Mouse (Mus musculus) CD4-positive, CD25-positive, alpha-beta regulatory T cell, adult 4 months (primary cell): Measurements from ENCODE around the gene Ralgps1. TPM values are rescaled to one million over a fixed set of nuclear protein-coding genes. Genes with fewer than 3 reads are reported as not detected.
A peak's percentile ranks its signal among the peaks of the same experiment; 100 is the strongest.
"Not testable (repeated sequence)": the region's sequence is repeated elsewhere in the genome, so short reads cannot be mapped to it uniquely, and the experiment has no call there.

Source experiments
- ATAC-seq: one replicate; pipeline ENCODE4 v1.8.0; 2017
- polyA plus RNA-seq, 2 experiments: library from polyadenylated mRNA; unstranded; fragments of 100-300 nt; shearing (Covaris generic); gene quantifications; one replicate each; pipeline ENCODE4 v1.2.1; 2017

Gene Ralgps1
- polyA plus RNA-seq, 2 experiments from 2014 or later = 7.2 to 14.4 TPM

DNA sequence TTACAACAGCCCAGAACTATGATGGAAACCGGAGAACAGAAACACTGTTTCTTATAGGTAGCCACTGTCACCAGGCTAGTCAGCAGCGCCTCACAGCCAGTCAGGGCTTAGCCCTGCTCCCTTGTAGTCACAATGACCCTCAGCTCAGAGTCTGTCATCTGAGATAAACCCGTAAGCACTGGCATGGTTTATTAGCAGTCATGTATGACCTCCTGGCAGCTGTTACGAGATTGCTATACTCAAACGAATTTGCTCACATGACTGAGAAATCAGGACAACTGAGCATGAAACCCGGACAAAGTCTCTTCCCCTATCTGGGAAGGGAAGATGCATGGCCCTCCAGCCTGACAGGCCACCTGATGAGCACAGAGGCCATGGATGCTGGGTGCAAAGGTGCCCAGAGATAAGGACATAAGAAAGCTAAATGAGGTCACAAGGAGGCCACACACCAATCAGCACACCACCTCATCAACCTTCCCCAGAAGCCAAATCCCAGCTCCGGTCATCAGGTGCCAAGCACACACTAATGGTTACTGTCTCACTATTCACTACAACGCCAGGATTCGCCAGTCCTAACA, 10.1 kb downstream of the Ralgps1 start:
- ATAC-seq = no peak

DNA sequence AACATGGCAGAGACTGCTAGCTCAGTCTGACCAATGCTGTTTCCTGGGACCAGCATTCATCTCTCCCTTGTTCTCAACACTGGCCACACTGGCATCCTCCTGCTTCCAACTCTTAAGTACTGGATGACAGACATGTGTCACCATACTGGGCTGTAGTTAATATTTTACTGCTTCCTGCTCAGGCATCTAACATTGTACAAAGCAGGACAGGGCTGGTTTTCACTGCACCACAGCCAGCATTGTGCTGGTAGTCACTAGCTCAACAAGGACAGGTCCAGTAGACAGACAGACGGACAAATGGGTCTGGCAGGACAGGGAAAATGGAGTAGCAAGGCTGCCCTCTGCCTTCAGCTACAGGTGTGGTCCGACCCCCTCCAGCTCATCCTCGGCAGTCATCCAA, 10.7 kb downstream of the Ralgps1 start:
- no peak for ATAC-seq

DNA sequence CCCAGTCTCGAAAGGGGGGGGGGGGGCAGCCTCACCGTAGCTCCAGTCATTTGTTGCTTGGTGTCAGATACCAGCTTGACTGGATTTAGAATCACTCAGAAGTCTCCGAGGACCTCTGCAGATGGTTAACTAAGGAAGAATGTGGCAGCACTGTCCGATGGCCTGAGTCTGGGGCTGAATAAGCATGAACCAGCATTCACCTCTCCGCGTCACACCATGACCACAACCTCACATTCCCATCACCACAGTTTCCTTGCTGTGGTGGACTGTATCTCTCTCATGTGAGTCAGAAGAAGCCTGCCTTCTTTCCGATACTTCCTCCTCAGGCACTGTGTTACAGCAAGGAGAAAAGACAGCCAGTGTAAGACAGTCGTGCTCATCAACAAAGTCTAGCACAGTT, 12.1 kb downstream of the Ralgps1 start:
- ATAC-seq = no peak

DNA sequence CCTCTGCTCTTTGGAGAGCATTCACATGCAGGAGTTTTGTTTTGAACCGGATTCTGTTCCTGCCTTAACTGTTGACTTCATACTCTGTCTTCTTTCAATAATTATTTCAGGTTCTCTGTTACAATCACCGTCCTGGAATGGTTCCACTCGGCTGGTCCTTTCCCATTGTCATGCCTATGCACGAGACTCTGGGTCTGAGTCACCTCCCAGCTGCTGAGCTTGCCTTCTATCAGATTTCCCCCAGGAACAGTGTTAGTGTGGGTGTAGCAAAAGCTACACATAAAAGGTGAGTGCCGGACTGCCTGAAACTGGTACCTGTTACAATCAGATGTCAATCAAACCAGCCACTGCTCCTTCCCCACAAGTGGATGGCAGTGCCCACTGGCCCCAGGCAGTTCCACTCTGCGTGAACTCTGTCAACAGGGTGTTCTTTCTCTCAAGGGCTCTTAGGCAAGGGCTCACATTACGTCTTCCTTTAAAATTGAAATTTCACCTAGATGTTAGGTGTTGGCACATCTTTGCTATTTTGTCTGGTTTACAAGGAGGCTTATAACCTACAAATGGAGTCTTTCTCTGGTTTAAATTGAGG, 13.9 kb downstream of the Ralgps1 start:
- no peak for ATAC-seq

DNA sequence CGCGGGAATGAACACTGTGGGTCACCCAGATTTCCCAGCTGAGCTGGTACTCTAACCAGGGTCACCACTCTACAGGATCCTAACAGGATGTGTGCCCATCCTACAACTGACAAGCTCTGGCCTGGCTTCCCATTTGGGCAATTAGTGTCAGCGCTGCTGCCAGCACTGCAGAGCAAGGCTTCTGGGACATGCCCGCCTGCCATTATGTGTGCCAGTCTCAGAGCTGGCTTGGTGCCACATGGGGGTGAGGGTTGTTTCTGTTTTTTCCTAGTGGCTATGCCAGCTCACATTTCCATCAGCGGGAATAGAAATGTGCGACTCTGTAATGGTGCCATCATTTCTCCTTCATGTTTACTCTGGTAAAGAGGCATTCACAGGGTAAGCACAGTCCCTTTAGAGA, 15.7 kb downstream of the Ralgps1 start:
- ATAC-seq = no peak

DNA sequence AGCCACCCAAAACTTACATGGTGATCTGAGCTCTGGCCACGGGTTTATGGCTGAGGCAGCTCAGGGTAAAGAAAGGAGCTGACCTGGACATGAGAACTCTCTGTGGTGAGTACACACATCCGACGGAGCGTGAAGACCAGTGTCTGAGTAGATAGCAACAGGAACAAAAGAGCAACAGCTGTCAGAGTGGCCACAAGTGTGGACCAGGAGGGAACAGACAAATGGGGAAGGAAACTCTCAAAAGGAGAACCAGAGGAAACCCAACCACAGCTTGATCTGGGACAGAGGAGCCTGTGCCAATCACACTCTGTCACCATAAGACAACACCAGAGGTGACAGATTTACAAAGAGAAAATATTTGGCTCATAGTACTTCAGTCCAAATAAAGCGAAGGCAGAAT, 17.9 kb downstream of the Ralgps1 start:
- no peak for ATAC-seq

DNA sequence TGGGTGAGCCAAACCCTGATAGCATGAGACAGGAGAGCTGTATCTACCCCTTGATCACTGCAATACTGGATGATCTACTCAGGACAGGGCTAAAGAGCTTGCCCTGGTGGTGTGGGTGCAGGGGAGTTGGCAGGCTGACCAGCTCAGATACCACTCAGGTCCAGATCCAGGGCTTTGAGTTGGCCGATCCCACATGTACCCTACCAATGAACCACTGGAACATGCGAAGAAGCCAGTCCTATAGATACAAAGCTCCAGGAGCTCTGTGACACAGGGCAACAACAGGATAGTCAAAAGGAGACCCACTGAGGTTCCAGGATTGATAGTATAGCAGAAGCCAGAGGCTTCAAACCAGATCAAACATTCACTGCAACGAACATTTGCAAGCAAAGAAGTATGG, 19.8 kb downstream of the Ralgps1 start:
- ATAC-seq = no peak

DNA sequence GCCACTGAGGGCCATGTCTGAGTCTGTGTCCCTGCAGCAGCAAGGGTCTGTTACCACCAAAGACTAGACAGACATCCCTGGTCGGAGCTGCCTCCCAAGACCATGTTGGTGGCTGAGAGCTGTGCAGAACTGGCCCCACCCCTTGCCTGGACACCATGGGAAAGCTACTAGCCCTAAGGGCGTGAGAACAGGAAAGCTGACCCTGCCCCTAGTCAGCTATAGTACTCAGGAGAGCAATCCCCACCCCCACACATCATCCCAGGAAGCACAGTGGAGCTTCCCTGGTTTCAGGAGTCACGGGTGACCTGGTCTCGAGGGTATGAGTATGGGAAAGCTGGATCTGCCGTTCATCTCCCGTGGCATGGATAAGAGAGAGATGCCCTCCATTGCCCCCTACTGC, 20.4 kb downstream of the Ralgps1 start:
- no peak for ATAC-seq

DNA sequence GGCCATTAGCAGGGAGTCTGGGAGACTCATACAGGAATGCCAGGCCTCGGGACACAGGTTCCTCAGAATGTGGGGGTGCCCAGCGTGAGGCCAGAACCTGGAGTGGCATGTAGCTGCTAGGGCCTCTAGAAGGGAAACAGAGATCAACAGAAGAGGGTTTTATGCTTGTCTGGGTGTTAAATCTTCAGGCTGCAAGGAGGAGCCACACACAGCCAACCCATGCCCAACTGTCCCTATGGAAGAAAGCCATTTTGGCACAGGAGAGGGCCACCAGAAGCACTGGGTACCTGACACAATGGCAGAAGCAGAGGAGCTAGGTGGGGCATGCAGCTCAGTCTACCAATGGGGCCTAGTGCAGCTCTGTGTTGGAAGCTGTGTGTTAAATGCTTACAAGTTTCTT, 21.7 kb downstream of the Ralgps1 start:
- ATAC-seq = no peak

DNA sequence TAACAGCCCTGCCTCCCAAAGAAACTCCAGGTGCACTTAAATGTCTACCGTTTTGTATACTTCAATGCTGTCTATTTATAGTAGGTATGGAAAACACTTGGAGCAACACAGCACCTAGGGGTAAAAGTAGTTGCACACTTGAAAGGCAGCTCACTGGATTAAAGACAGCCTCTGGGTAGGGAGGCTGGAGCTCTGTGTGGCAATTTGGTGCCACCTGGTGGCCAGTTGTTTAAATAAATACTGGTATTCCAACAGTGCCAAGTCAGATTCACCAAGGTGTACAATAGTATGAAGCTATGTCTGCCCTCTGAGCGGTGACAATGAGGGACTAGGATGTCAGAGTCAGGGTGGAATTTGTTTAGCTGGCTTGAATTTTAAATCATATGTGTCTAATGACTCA, 22.2 kb downstream of the Ralgps1 start:
- peak; percentile 56 for ATAC-seq

DNA sequence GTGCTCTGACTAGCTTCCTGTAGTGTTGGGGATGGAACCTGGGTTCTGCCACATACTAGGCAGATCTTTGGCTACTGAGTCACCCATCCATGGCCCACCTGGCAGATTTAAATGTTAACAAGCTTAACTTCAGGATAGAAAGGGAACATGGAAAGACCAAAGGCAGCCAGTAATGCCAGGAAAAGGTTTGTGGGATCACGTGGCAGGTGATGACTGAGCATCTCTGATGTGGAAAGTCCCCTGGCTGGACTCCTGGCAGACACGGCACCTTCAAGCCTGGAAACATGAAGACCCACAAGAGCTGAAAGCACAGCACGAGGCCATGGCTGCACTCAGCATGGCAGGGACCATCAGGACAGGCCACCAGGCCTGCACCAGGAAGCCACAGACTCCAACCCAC, 23.0 kb downstream of the Ralgps1 start:
- no peak for ATAC-seq

DNA sequence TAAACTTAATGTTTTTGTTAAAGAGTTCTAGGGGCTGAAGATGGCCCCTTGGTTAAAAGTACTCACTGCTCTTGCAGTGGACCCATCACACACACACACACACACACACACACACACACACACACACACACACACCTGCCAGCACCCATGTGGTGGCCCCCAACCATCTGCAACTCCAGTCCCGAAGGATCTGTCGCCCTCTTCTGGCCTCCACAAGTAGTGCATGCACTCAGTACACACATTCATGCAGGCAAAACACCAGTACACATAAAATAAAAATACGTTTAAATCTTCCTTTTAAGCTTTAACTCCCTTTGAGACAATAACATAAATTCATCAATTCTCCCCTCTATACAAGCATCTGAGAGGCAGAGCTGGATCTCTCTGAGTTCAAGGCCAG, 23.7 kb downstream of the Ralgps1 start:
- no peak for ATAC-seq

DNA sequence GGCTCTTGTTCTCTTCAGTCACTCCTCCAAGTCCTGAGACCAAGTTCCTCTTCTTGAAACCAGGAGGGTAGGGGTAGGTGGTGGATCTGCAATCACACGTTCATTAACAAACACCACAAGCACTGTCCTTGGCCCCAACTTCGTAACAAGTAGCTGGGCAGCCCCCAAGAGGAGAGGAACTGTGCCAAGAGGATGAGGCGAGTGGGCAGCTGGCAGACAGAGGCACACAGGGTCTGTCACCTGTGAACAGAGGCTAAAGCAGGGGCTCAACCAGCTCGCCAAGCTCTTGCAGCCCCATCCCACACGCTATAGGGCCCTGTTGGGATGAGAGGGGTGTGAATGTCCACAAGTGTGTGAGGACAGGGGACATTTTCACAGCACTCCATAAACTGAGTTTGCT, 24.5 kb downstream of the Ralgps1 start:
- no peak for ATAC-seq

DNA sequence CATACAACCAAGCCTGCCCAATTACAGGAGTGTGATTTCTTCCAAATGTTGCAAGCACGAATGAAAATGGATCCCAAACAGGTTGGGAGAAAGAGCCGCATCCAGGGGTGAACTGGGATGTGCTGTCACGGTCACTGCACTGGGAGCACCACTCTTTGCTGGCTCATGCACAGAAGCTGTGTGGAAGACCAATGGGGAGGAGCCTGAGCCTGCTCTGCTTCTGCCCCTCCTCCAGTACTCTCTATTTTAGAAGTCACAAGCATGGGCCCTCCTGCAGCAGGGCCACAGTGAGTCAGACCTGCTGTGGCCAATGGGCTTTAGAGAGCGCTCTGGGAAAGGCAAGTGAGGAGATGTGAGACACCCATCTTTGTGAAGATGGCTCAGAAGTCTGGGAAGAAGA, 25.3 kb downstream of the Ralgps1 start:
- ATAC-seq = no peak

DNA sequence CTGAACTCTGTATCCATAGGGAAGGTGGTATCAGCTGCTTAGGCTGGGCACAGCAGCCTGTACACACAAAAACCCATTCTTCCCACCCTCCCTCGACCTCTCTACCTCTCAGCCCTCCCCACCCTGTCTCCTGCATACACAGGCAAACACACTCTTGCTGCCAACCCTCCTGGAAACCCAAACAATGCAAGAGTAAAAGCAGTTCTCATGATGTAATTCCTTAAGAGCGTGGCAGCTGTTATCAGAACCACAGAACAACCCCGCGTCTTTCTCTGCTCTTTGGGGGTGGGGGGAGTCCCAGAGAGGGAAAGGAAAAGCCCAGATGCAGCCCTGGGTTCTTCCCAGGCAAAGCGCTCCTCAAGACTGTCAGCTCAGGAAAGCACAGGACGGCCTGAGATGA, 25.8 kb downstream of the Ralgps1 start:
- no peak for ATAC-seq

DNA sequence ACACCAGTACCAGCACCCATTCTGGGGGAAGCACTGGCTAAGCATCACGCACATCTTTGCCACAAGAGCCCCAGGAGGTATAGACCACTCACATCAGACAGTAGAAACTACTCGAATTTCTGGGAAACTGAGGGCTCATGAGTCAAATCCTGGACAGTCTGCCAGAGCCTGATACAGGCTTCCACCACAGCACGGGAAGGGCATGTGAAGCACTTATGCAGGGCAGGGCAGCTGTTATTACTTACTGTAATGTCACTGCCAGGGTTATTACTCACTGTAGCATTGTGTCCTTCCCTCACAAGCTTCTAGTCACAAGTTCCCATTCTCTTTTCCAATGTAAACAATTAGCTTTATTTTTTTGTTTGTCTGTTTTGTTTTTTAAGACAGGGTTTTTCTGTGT, 27.9 kb downstream of the Ralgps1 start:
- ATAC-seq = no peak

DNA sequence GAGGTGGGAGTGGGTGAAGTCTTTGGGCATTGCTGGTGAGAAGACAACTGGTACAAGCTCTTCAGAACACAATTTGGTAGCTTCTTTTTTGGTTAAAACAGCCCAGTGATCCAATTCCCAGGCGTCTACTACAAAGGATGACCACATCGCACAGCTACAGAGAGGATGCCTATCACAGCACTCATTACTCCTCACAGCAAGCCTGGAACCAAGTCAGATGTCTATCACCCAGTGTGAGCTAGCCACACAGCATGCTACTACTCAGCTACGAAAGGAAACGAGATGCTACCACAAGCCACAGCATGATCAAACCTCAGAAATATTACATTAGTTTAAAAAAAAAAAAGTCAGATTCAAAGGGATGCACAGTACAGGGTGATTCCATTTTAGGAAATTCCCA, 29.1 kb downstream of the Ralgps1 start:
- ATAC-seq = no peak

DNA sequence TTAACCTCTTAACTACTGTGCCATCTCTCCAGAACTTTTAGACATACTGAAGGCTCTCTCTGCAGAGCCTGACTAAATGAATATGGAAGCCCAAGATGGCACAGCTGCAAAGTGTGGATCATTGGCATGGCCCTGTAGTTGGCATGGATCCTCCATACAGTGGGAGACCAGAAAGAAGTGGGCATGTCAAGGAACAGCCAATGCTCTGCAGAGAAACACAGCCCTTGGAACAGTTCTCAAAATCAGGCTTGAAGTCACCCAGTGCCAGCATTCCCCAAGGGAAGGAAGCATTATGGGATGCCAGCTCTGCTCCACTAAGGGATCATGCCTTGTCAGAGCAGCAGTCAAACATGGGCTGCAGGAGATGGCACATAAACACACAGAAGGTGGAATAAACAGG, 35.5 kb downstream of the Ralgps1 start:
- ATAC-seq = no peak

DNA sequence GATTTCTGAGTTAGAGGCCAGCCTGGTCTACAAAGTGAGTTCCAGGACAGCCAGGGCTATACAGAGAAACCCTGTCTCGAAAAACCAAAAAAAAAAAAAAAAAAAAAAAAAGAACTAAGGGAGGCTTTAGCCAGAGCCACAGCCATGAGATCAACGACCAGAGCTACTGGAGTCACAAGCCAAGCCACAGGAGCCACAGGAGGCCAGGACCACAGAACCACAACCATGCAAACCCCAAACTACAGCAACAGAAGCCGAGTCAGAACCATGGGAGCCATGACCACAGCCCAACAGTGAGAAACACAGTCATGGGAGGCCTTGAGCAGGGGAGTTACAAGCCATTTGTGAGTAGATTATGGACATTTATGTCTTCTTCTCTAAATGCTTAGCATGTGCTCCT, 41.7 kb downstream of the Ralgps1 start:
- ATAC-seq = no peak

DNA sequence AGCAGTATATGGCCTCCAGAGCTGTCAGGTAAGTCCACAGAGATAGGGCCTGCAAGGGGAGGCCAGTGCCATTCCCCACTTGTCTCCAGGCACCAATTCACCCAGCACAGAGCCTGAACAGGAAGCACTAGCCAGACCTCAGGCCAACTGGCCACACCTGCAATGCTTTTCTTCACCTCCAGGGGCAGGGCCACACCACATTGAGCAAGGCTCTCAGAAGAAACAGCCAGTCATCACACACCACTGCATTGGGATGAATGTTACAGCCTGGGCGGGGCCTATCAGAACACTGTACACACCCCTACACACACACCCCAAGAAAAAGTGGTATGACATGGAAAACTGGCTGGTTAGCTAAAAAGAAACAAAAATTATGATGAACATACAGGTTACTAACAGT, 42.3 kb downstream of the Ralgps1 start:
- no peak for ATAC-seq

DNA sequence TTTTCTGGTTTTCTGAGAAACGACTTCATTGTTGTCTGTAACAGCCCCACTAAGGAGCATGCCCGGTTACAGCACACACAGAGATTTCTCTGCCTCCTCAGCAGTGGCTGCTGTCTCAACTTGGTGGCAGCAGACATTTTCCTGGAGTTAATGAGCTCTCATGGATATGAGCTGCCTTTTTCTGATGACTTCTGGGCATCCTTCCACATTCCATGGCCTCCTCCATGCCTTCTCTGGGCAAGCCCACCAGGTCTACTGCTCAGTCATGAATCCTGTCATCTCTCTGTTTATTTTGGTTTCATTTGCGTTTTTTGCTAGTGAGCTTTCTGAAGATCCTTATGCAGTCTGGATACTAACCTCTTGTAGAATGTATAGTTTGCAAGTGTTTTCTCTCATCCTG, 45.9 kb downstream of the Ralgps1 start:
- no peak for ATAC-seq

DNA sequence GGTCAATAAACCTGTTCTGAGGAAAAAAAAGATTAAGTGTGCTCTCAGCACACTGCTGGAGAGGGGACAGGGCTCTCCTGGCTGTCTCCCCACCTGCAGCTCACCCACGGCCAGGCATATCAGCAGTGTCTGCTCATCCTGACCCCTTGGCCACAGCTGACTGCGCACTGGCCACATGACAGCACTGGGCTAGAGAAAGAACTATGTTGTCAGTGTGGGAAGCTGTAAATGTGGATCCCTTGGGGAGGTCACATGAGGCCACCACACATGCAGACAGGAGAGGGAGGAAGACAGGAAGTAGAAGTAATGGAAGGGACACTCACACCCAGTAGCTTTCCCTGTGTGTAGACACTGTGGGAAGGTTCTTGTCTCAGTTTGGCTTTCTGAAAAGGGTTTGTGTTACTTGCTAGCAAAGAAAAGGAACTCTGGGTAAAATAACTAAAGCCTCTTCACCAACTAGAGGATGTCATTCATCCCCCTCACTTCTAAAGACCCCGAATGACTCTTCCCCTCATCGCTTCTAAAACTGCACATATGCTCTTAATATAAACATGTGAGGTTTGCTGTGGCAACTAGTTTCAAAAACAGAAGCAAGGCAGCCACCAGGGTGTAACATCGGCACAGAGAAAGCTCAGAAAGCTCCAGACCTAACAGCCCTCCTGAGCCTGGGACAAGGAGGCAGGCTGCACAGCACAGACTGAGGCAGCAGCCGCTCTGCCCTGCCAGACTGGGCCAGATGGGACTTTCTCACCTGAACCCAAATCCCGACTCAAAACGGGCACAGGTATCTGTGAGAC, 47.3 kb downstream of the Ralgps1 start:
- ATAC-seq = no peak

DNA sequence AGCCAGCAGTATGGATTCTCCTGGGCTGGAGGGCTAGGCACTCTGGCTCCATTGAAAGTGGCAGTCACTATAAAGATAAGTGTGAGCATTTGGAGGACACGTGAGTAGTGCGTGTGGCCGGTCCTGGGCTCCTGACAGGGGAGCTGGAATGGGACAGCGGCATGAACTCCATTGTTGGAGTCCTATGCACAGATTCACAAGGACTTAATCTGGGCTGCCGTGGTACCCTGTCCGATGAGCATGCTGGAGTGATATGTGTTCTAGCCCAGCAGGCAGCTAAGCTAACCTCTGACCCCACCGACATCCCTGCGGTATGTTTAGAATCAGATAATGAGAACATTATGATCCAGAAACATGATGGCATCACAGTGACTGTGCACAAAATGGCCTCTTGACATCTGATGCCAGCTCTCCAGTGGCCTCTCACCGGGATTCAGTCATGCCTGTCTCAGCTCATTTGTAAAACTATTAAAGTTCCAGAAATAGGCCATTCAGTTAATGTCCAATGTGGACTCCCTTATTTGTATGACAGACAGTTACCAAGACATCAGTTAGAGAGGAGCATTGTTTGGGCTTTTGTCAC, 48.2 kb downstream of the Ralgps1 start:
- not testable (repeated sequence) for ATAC-seq

DNA sequence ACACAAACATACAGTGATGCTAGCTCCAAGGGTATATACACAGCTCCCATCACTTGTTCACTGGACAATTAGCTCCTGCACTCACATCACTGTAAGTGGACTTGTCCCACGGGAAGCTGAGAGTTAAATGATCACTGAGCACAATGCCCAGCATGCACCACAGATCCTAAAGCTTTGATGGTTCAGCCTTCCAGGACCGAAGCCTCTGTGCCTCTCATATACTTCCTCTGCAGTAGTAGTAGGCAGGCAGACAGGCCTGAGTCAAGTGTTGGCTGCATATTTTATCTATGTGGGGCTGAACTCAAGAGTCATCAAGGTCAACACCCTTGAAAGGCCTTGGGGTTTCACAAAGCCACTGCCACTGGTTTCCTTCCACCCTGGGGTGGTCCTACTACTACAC, 49.6 kb downstream of the Ralgps1 start:
- ATAC-seq = no peak
